11 mouse cellular contexts compared by ENCODE assay signal in genomic region chr11:98356625-98357394, GRCm38 (mm10). TPM values are rescaled to one million over a fixed set of nuclear protein-coding genes. Genes with fewer than 3 reads are reported as not detected.
DNase-seq lines count a peak whose midpoint lies in the region; ATAC-seq and TF ChIP-seq lines count a peak whose summit lies in the region.
"Had no signal": no experiment of that assay in that cellular context is flagged by ENCODE, and none has a peak within 500 bp of the region (broad histone marks: within the 10 kb centered on the region; RNA-seq: fewer than 3 reads in every experiment).

No protein-coding gene starts in this region.

- H3K27me3 ChIP-seq in heart, embryonic 11.5 days (ENCODE audit: control insufficient read depth, insufficient read depth, low read length): peaks cover 29% of the 10 kb centered on the region
- no peaks in the 10 kb centered on the region for H3K27me3 ChIP-seq in lung, postnatal 0 days (replicated peaks; ENCODE audit: insufficient read depth, low read length)
- H3K27me3 ChIP-seq in limb, embryonic 11.5 days (ENCODE audit: control insufficient read depth, insufficient read depth, low read length): peaks cover 23% of the 10 kb centered on the region
- 0 out of 2 replicates have a peak, but pooled peaks cover 9% of the 10 kb centered on the region for H3K27me3 ChIP-seq in stomach, embryonic 15.5 days (replicated peaks)

- WGBS in heart, embryonic 11.5 days (ENCODE audit: insufficient replicate concordance): 71% methylated on average over 7 of the region's 7 CpGs
- 33% methylated on average over 7 of the region's 7 CpGs for WGBS in lung, postnatal 0 days
- 77% methylated on average over 7 of the region's 7 CpGs for WGBS in limb, embryonic 11.5 days
- 63% methylated on average over 7 of the region's 7 CpGs for WGBS in stomach, embryonic 15.5 days

- H3K9me3 ChIP-seq in heart, embryonic 11.5 days (replicated peaks; ENCODE audit: control insufficient read depth, low read length): no peaks in the 10 kb centered on the region
- H3K9me3 ChIP-seq in lung, postnatal 0 days (ENCODE audit: low read length): no peaks in the 10 kb centered on the region
- H3K9me3 ChIP-seq in limb, embryonic 11.5 days (ENCODE audit: control insufficient read depth, low read length): no peaks in the 10 kb centered on the region
- H3K9me3 ChIP-seq in stomach, embryonic 15.5 days: no peaks in the 10 kb centered on the region

- H3K4me2 ChIP-seq in heart, embryonic 11.5 days: peak overlapping the region; percentile 80
- peak overlapping the region; percentile 59 for H3K4me2 ChIP-seq in lung, postnatal 0 days (replicated peaks; ENCODE audit: low read depth, low read length)
- H3K4me2 ChIP-seq in limb, embryonic 11.5 days (ENCODE audit: low read depth, severe bottlenecking): no peak overlapping the region
- peak overlapping the region; percentile 80 for H3K4me2 ChIP-seq in stomach, embryonic 15.5 days

- no peaks in the 10 kb centered on the region for H3K36me3 ChIP-seq in heart, embryonic 11.5 days (ENCODE audit: control insufficient read depth, insufficient read depth, low read length)
- no peaks in the 10 kb centered on the region for H3K36me3 ChIP-seq in lung, postnatal 0 days (ENCODE audit: insufficient read depth, low read length)
- H3K36me3 ChIP-seq in limb, embryonic 11.5 days (ENCODE audit: control insufficient read depth, insufficient read depth, low read length): no peaks in the 10 kb centered on the region
- H3K36me3 ChIP-seq in stomach, embryonic 15.5 days: no peaks in the 10 kb centered on the region

- ATAC-seq in heart, embryonic 11.5 days (replicated peaks; ENCODE audit: insufficient number of reproducible peaks, low FRiP score, low TSS enrichment): no peak
- ATAC-seq in lung, postnatal 0 days: no peak
- no peak for ATAC-seq in limb, embryonic 11.5 days (ENCODE audit: insufficient number of reproducible peaks, low FRiP score, low TSS enrichment, low read depth)
- ATAC-seq in stomach, embryonic 15.5 days (ENCODE audit: insufficient read depth, low FRiP score, low read depth): peak; percentile 67

- no peak for TF ChIP-seq EP300 in lung, postnatal 0 days (IDR thresholded peaks at IDR 0.05)

- peaks cover 35% of the 10 kb centered on the region for H3K4me1 ChIP-seq in heart, embryonic 11.5 days (ENCODE audit: control insufficient read depth, insufficient read depth, low read length)
- H3K4me1 ChIP-seq in lung, postnatal 0 days (ENCODE audit: insufficient read depth, low read depth, low read length): peaks cover 32% of the 10 kb centered on the region
- peaks cover 22% of the 10 kb centered on the region for H3K4me1 ChIP-seq in limb, embryonic 11.5 days (ENCODE audit: control insufficient read depth, insufficient read depth, low read length)
- H3K4me1 ChIP-seq in stomach, embryonic 15.5 days: peaks cover 55% of the 10 kb centered on the region

- intact Hi-C loops in heart, postnatal 10 days (cut with DNase I): no loop called here
- intact Hi-C loops in left cerebral cortex, postnatal 25 days (cut with DNase I): no loop called here

- peak overlapping the region; percentile 84 for H3K27ac ChIP-seq in heart, embryonic 11.5 days (ENCODE audit: low read depth, low read length)
- peak overlapping the region; percentile 97 for H3K27ac ChIP-seq in lung, postnatal 0 days (ENCODE audit: low read length)
- H3K27ac ChIP-seq in limb, embryonic 11.5 days (replicated peaks; ENCODE audit: low read depth, low read length): no peak overlapping the region
- peak overlapping the region; percentile 94 for H3K27ac ChIP-seq in stomach, embryonic 15.5 days

- TF ChIP-seq CTCF in lung, postnatal 0 days (IDR thresholded peaks at IDR 0.05): no peak

- DNase-seq in heart, postnatal 10 days: no peak
- peak; percentile 46 for DNase-seq in lung, postnatal 0 days (ENCODE audit: low spot score)
- DNase-seq in lung, postnatal 14 days: no peak
- no peak for DNase-seq in limb, embryonic 11.5 days (ENCODE audit: low spot score)
- no peak for DNase-seq in Muller cell, postnatal 12 days (ENCODE audit: inconsistent ontology term)
- no peak for DNase-seq in left cerebral cortex, postnatal 25 days (ENCODE audit: low spot score in 2 of 2)
- DNase-seq: cerebellum, adult 2 months had no signal

- peak overlapping the region; percentile 89; the same call in 1 of the 2 replicates for H3K9ac ChIP-seq in heart, embryonic 11.5 days (ENCODE audit: low read depth, low read length)
- no peak overlapping the region for H3K9ac ChIP-seq in lung, postnatal 0 days (replicated peaks; ENCODE audit: low read depth)
- H3K9ac ChIP-seq in limb, embryonic 11.5 days (ENCODE audit: low read length): no peak overlapping the region
- H3K9ac ChIP-seq in stomach, embryonic 15.5 days: no peak overlapping the region

- H3K4me3 ChIP-seq in heart, embryonic 11.5 days (ENCODE audit: low read depth, low read length): no peak overlapping the region
- no peak overlapping the region for H3K4me3 ChIP-seq in lung, postnatal 0 days (ENCODE audit: low read depth, low read length)
- peak overlapping the region; percentile 70; the same call in 1 of the 2 replicates for H3K4me3 ChIP-seq in limb, embryonic 11.5 days (ENCODE audit: low read depth, low read length)
- H3K4me3 ChIP-seq in stomach, embryonic 15.5 days (replicated peaks): no peak overlapping the region

RNA-seq across cellular contexts. Expression of gene Stard3, which starts 1.4 kb away (rescaled TPM):
- 39.6 and 40.6 TPM in 2 replicates for polyA plus RNA-seq in heart, embryonic 11.5 days (2014; fragmentation: Nextera tagmentation; extraction: Ambion mirVana)
- total RNA-seq in heart, postnatal 10 days (2021): 10 to 100 TPM; 23.9 to 24.5 TPM
- 69.9 and 73.1 TPM in 2 replicates for polyA plus RNA-seq in lung, postnatal 0 days (2015; fragmentation: Nextera tagmentation; extraction: Ambion mirVana)
- 37.7 and 38.3 TPM in 2 replicates for polyA plus RNA-seq in limb, embryonic 11.5 days (2014; fragmentation: Nextera tagmentation; extraction: Ambion mirVana)
- polyA plus RNA-seq in stomach, embryonic 15.5 days (2015; fragmentation: Nextera tagmentation; extraction: Ambion mirVana): 41.1 and 46.4 TPM in 2 replicates
- 10 to 100 TPM; 34.1 to 36.8 TPM for total RNA-seq in left cerebral cortex, postnatal 25 days (2021)

RNA-seq across cellular contexts. Expression of gene Ppp1r1b, which starts 8.6 kb away (rescaled TPM):
- polyA plus RNA-seq in heart, embryonic 11.5 days (2014; fragmentation: Nextera tagmentation; extraction: Ambion mirVana): 13.6 and 15.3 TPM in 2 replicates
- 1 to 10 TPM; 2.7 to 4.0 TPM for total RNA-seq in heart, postnatal 10 days (2021)
- polyA plus RNA-seq in lung, postnatal 0 days (2015; fragmentation: Nextera tagmentation; extraction: Ambion mirVana): 11.8 and 18.6 TPM in 2 replicates
- polyA plus RNA-seq in limb, embryonic 11.5 days (2014; fragmentation: Nextera tagmentation; extraction: Ambion mirVana): 0.17 TPM in 1 of 2 replicates, not detected in the other
- polyA plus RNA-seq in stomach, embryonic 15.5 days (2015; fragmentation: Nextera tagmentation; extraction: Ambion mirVana): 20.2 and 21.5 TPM in 2 replicates
- 100 to 1,000 TPM; 141 to 380 TPM for total RNA-seq in left cerebral cortex, postnatal 25 days (2021)
- polyA plus RNA-seq: activated CD4-positive, CD25-positive, alpha-beta regulatory T cell, adult 4 months; CD4-positive, CD25-positive, alpha-beta regulatory T cell, adult 4 months had no signal

RNA-seq across cellular contexts. Expression of gene Tcap, which starts 26.8 kb away (rescaled TPM):
- 149 and 151 TPM in 2 replicates for polyA plus RNA-seq in heart, embryonic 11.5 days (2014; fragmentation: Nextera tagmentation; extraction: Ambion mirVana)
- total RNA-seq in heart, postnatal 10 days (2021): 100 to 1,000 TPM; 469 to 500 TPM
- 5.8 and 6.4 TPM in 2 replicates for polyA plus RNA-seq in lung, postnatal 0 days (2015; fragmentation: Nextera tagmentation; extraction: Ambion mirVana)
- polyA plus RNA-seq in limb, embryonic 11.5 days (2014; fragmentation: Nextera tagmentation; extraction: Ambion mirVana): 0.41 and 0.53 TPM in 2 replicates
- 0.23 and 0.43 TPM in 2 replicates for polyA plus RNA-seq in stomach, embryonic 15.5 days (2015; fragmentation: Nextera tagmentation; extraction: Ambion mirVana)
- total RNA-seq in left cerebral cortex, postnatal 25 days (2021): 10 to 100 TPM in 1 of 2 experiments, 1 to 10 TPM in 1; 9.3 to 11.6 TPM
- polyA plus RNA-seq: activated CD4-positive, CD25-positive, alpha-beta regulatory T cell, adult 4 months; CD4-positive, CD25-positive, alpha-beta regulatory T cell, adult 4 months had no signal

RNA-seq across cellular contexts. Expression of gene Neurod2, which starts 27.4 kb away (rescaled TPM):
- 0.07 and 0.13 TPM in 2 replicates for polyA plus RNA-seq in heart, embryonic 11.5 days (2014; fragmentation: Nextera tagmentation; extraction: Ambion mirVana)
- total RNA-seq in heart, postnatal 10 days (2021): not detected
- not detected in 2 replicates for polyA plus RNA-seq in lung, postnatal 0 days (2015; fragmentation: Nextera tagmentation; extraction: Ambion mirVana)
- not detected in 2 replicates for polyA plus RNA-seq in limb, embryonic 11.5 days (2014; fragmentation: Nextera tagmentation; extraction: Ambion mirVana)
- polyA plus RNA-seq in stomach, embryonic 15.5 days (2015; fragmentation: Nextera tagmentation; extraction: Ambion mirVana): 0.09 and 0.18 TPM in 2 replicates
- 10 to 100 TPM; 57.3 to 64.3 TPM for total RNA-seq in left cerebral cortex, postnatal 25 days (2021)
- polyA plus RNA-seq: activated CD4-positive, CD25-positive, alpha-beta regulatory T cell, adult 4 months; CD4-positive, CD25-positive, alpha-beta regulatory T cell, adult 4 months had no signal

RNA-seq across cellular contexts. Expression of gene Pnmt, which starts 29.4 kb away (rescaled TPM):
- 3.9 and 4.8 TPM in 2 replicates for polyA plus RNA-seq in heart, embryonic 11.5 days (2014; fragmentation: Nextera tagmentation; extraction: Ambion mirVana)
- under 1 TPM in 1 of 2 experiments, not detected in 1; 0.31 TPM for total RNA-seq in heart, postnatal 10 days (2021)
- polyA plus RNA-seq in lung, postnatal 0 days (2015; fragmentation: Nextera tagmentation; extraction: Ambion mirVana): 0.12 TPM in 1 of 2 replicates, not detected in the other
- polyA plus RNA-seq in limb, embryonic 11.5 days (2014; fragmentation: Nextera tagmentation; extraction: Ambion mirVana): 0.13 and 0.17 TPM in 2 replicates
- polyA plus RNA-seq in stomach, embryonic 15.5 days (2015; fragmentation: Nextera tagmentation; extraction: Ambion mirVana): 0.22 TPM in 1 of 2 replicates, not detected in the other
- total RNA-seq in left cerebral cortex, postnatal 25 days (2021): under 1 TPM; 0.39 to 0.73 TPM
- polyA plus RNA-seq: activated CD4-positive, CD25-positive, alpha-beta regulatory T cell, adult 4 months; CD4-positive, CD25-positive, alpha-beta regulatory T cell, adult 4 months had no signal

Comparison
In these comparisons a context has a peak if more than half of its experiments do, and no peak if none do; other contexts are left out.
1. RNA of gene Ppp1r1b, which starts 8.6 kb away (polyA plus RNA-seq): 20.2 to 21.5 TPM in stomach, embryonic 15.5 days, 11.8 to 18.6 TPM in lung, postnatal 0 days and 13.6 to 15.3 TPM in heart, embryonic 11.5 days; 0.17 TPM in limb, embryonic 11.5 days; every median in the first group is over 10 times any median in the second.
2. RNA of gene Tcap, which starts 26.8 kb away (polyA plus RNA-seq): 149 to 151 TPM in heart, embryonic 11.5 days; 5.8 to 6.4 TPM in lung, postnatal 0 days, 0.41 to 0.53 TPM in limb, embryonic 11.5 days and 0.23 to 0.43 TPM in stomach, embryonic 15.5 days; every median in the first group is over 10 times any median in the second.